Comparison of ENCODE assay signal across 8 mouse cellular contexts in genomic region chr1:157554686-157555530, GRCm38 (mm10). TPM values are rescaled to one million over a fixed set of nuclear protein-coding genes. Genes with fewer than 3 reads are reported as not detected.
DNase-seq lines count a peak whose midpoint lies in the region; ATAC-seq lines count a peak whose summit lies in the region.

No protein-coding gene starts in this region.

- no peaks in the 10 kb centered on the region for H3K9me3 ChIP-seq in kidney, embryonic 16.5 days (ENCODE audit: low read length)
- no peaks in the 10 kb centered on the region for H3K9me3 ChIP-seq in embryonic facial prominence, embryonic 12.5 days
- no peaks in the 10 kb centered on the region for H3K9me3 ChIP-seq in hindbrain, embryonic 16.5 days (ENCODE audit: control insufficient read depth, low read length)
- H3K9me3 ChIP-seq in midbrain, embryonic 14.5 days (ENCODE audit: control insufficient read depth, low read length), result no peaks in the 10 kb centered on the region

- WGBS in kidney, embryonic 16.5 days, result 22% methylated on average over 27 of the region's 27 CpGs
- 23% methylated on average over 27 of the region's 27 CpGs for WGBS in embryonic facial prominence, embryonic 12.5 days
- WGBS in hindbrain, embryonic 16.5 days, result 35% methylated on average over 27 of the region's 27 CpGs
- WGBS in midbrain, embryonic 14.5 days, result 29% methylated on average over 27 of the region's 27 CpGs

- H3K4me1 ChIP-seq in kidney, embryonic 16.5 days (ENCODE audit: insufficient read depth, low read length), result peaks cover 14% of the 10 kb centered on the region
- peaks cover 8% of the 10 kb centered on the region for H3K4me1 ChIP-seq in embryonic facial prominence, embryonic 12.5 days
- H3K4me1 ChIP-seq in hindbrain, embryonic 16.5 days (ENCODE audit: control insufficient read depth, insufficient read depth, low read depth, low read length), result peaks cover 11% of the 10 kb centered on the region
- H3K4me1 ChIP-seq in midbrain, embryonic 14.5 days (ENCODE audit: control insufficient read depth, insufficient read depth, low read length), result peaks cover 16% of the 10 kb centered on the region

- ATAC-seq in kidney, embryonic 16.5 days (ENCODE audit: low FRiP score, low TSS enrichment), result peak; percentile 83
- ATAC-seq in embryonic facial prominence, embryonic 12.5 days (ENCODE audit: insufficient number of reproducible peaks, insufficient read depth, low FRiP score, low TSS enrichment), result no peak
- ATAC-seq in hindbrain, embryonic 16.5 days, result no peak
- no peak for ATAC-seq in midbrain, embryonic 14.5 days (ENCODE audit: low FRiP score, low TSS enrichment)

- no peaks in the 10 kb centered on the region for H3K36me3 ChIP-seq in kidney, embryonic 16.5 days (ENCODE audit: insufficient read depth, low read length)
- H3K36me3 ChIP-seq in embryonic facial prominence, embryonic 12.5 days, result no peaks in the 10 kb centered on the region
- no peaks in the 10 kb centered on the region for H3K36me3 ChIP-seq in hindbrain, embryonic 16.5 days (ENCODE audit: control insufficient read depth, insufficient read depth, low read length)
- H3K36me3 ChIP-seq in midbrain, embryonic 14.5 days (ENCODE audit: control insufficient read depth, insufficient read depth, low read length), result no peaks in the 10 kb centered on the region

- peak overlapping the region; percentile 61 for H3K4me2 ChIP-seq in kidney, embryonic 16.5 days (replicated peaks; ENCODE audit: low read depth, low read length)
- H3K4me2 ChIP-seq in embryonic facial prominence, embryonic 12.5 days (replicated peaks), result peak overlapping the region; percentile 51
- H3K4me2 ChIP-seq in hindbrain, embryonic 16.5 days (ENCODE audit: low read length), result peak overlapping the region; percentile 49
- peak overlapping the region; percentile 44 for H3K4me2 ChIP-seq in midbrain, embryonic 14.5 days (ENCODE audit: low read length)

- no peak overlapping the region for H3K27ac ChIP-seq in kidney, embryonic 16.5 days (ENCODE audit: low read length)
- H3K27ac ChIP-seq in embryonic facial prominence, embryonic 12.5 days, result no peak overlapping the region
- no peak overlapping the region for H3K27ac ChIP-seq in hindbrain, embryonic 16.5 days (ENCODE audit: low read depth, low read length)
- H3K27ac ChIP-seq in midbrain, embryonic 14.5 days (replicated peaks; ENCODE audit: low read depth, low read length), result no peak overlapping the region

- H3K9ac ChIP-seq in kidney, embryonic 16.5 days (replicated peaks; ENCODE audit: low read length), result peak overlapping the region; percentile 37; the same call in 1 of the 2 replicates
- peak overlapping the region; percentile 47 for H3K9ac ChIP-seq in embryonic facial prominence, embryonic 12.5 days
- H3K9ac ChIP-seq in hindbrain, embryonic 16.5 days (ENCODE audit: low read depth, low read length), result peak overlapping the region; percentile 50; the same call in 1 of the 2 replicates
- H3K9ac ChIP-seq in midbrain, embryonic 14.5 days (replicated peaks; ENCODE audit: low read length), result no peak overlapping the region; the same call in 1 of the 2 replicates

- no peak for DNase-seq in kidney, adult 11 months
- DNase-seq in midbrain, embryonic 14.5 days, result no peak
- no peak for DNase-seq in testis, postnatal 10 days (ENCODE audit: low spot score)
- no peak for DNase-seq in right cerebral cortex, postnatal 14 days
- no peak for DNase-seq in right cerebral cortex, postnatal 4 days

- peak overlapping the region; percentile 38 for H3K4me3 ChIP-seq in kidney, embryonic 16.5 days (ENCODE audit: low read length)
- peak overlapping the region; percentile 26 for H3K4me3 ChIP-seq in embryonic facial prominence, embryonic 12.5 days
- peak overlapping the region; percentile 22 for H3K4me3 ChIP-seq in hindbrain, embryonic 16.5 days (ENCODE audit: low read length)
- H3K4me3 ChIP-seq in midbrain, embryonic 14.5 days (replicated peaks; ENCODE audit: low read depth, low read length), result 0 out of 2 replicates have a peak overlapping the region, but pooled peaks have one; percentile 15

- no peaks in the 10 kb centered on the region for H3K27me3 ChIP-seq in kidney, embryonic 16.5 days (ENCODE audit: insufficient read depth, low read length)
- no peaks in the 10 kb centered on the region; the same call in 1 of the 2 replicates for H3K27me3 ChIP-seq in embryonic facial prominence, embryonic 12.5 days
- H3K27me3 ChIP-seq in hindbrain, embryonic 16.5 days (replicated peaks; ENCODE audit: control insufficient read depth, insufficient read depth, low read length), result no peaks in the 10 kb centered on the region
- H3K27me3 ChIP-seq in midbrain, embryonic 14.5 days (ENCODE audit: control insufficient read depth, insufficient read depth, low read length), result peaks cover 10% of the 10 kb centered on the region; the same call in 1 of the 2 replicates

RNA-seq across cellular contexts. Expression of gene Sec16b, which starts 48.4 kb away (rescaled TPM):
- 2.3 TPM in 2 replicates for polyA plus RNA-seq in kidney, embryonic 16.5 days (2015; fragmentation: Nextera tagmentation; extraction: Ambion mirVana)
- 1.7 and 2.1 TPM in 2 replicates for polyA plus RNA-seq in embryonic facial prominence, embryonic 12.5 days (2016; fragmentation: Nextera tagmentation; extraction: Ambion mirVana)
- polyA plus RNA-seq in hindbrain, embryonic 16.5 days (2015; fragmentation: Nextera tagmentation; extraction: Ambion mirVana), result 0.46 and 0.59 TPM in 2 replicates
- 0.20 and 0.34 TPM in 2 replicates for polyA plus RNA-seq in midbrain, embryonic 14.5 days (2014; fragmentation: Nextera tagmentation; extraction: Ambion mirVana)
